Mouse (Mus musculus): ENCODE data around the gene Bcl7a. TPM values are rescaled to one million over a fixed set of nuclear protein-coding genes. Genes with fewer than 3 reads are reported as not detected.

Bcl7a gene
- 47.3 and 50.2 TPM in 2 replicates for polyA plus RNA-seq (2012; ENCODE audit: low replicate concordance)

DNA sequence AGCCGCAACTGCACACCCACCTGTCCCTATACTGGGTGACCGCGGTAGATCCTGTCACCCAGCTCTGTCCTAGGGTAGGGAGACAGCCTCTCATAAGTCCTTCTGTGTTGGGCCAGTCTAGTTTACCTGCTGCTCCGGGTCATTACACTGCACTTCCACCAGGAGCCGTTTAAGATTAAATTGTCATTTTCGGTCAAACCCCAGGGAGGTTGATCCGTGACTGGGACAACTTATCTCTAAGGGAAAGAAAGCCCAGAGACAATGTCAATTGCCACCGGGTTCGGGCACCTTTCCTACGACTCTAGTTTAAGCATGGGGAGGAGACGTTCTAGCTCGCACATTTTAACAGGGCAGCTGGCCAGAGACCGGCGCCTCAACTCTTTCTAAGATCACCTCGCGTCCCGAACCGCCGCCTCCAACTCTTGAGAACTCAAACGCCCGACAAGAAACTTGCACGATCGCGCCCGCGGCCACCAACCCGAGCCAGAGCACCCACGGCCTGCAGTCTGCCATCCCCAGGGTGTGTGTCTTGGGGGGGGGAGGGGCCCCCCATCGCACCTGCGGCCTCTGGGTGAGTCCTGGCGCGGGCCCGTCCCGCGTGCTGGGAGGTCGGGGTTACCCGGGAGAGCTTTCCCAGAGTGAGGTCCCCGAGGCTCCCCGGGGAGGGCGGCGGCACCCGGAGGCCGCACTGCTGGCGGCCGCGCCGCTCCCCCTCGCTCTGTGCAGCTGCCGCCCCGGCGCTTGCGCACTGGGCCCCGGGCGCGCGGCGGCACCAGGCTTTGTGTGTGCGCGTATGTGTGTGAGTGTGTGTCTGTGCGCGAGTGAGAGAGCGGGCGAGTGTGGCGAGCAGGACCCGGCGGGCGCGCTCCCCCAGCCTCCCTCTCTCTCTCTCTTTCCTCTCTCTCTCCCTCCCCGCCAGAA, at the start of gene Bcl7a:
Gene Bcl7a, plus strand, starts transcription at position 128 of the 921 bp plus-strand sequence.

DNA sequence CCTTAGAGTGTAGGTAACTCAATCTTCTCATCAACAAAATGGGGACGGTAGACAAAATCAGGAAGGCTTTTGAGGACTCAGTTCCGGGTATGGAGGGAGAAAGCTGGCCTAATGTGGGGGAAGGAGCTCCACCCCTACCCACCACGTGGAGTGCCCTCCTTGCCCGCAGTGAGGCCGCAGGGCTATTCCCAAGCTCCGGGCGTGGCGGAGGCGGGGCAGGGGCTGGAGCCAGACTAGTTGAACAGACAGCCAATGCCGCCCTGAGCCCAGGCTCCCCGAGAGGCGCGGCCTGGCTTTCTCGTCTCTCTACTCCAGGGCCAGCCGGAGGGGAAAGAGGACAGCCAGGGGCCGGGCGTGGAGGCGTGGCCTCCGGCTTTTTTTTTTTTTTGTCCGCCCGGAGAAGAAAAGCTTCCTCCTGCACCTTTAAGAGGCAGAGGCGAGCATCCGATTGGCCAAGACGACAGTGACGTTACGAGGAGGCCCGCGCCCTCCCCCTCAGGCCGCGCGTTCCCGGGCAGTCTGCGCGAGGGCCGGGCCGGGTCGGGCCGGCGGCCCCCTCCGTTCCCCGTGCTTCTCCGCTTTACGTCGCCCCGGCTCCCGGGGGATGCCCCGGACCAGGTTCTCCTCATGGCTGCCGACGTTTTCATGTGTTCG, 50.8 kb downstream of the Bcl7a start, which contains the start of gene Mlxip:
Gene Mlxip, plus strand, starts transcription at position 496 of the 654 bp plus-strand sequence.

Other genes starting within 250 kb of the Bcl7a start
- 64.9 and 110 TPM in 2 replicates for gene Rhof, start 211.1 kb upstream of the Bcl7a start, polyA plus RNA-seq (2012; ENCODE audit: low replicate concordance)
- gene Setd1b, start 201.6 kb upstream of the Bcl7a start, polyA plus RNA-seq (2012; ENCODE audit: low replicate concordance), result 104 and 197 TPM in 2 replicates
- gene Psmd9, start 174.4 kb upstream of the Bcl7a start, polyA plus RNA-seq (2012; ENCODE audit: low replicate concordance), result 30.9 and 58.3 TPM in 2 replicates
- not detected in 2 replicates for gene Hpd, start 161.1 kb upstream of the Bcl7a start, polyA plus RNA-seq (2012; ENCODE audit: low replicate concordance)
- 0.18 and 0.42 TPM in 2 replicates for gene Wdr66, start 91.7 kb upstream of the Bcl7a start, polyA plus RNA-seq (2012; ENCODE audit: low replicate concordance)
- 46.9 and 53.3 TPM in 2 replicates for gene Mlxip, start 51.0 kb downstream of the Bcl7a start, polyA plus RNA-seq (2012; ENCODE audit: low replicate concordance)
- gene Lrrc43, start 145.5 kb downstream of the Bcl7a start, polyA plus RNA-seq (2012; ENCODE audit: low replicate concordance), result not detected in 2 replicates
- gene Il31, start 145.7 kb downstream of the Bcl7a start, polyA plus RNA-seq (2012; ENCODE audit: low replicate concordance), result not detected in 2 replicates
- gene B3gnt4, start 166.6 kb downstream of the Bcl7a start, polyA plus RNA-seq (2012; ENCODE audit: low replicate concordance), result not detected in 2 replicates
- 3.1 and 9.1 TPM in 2 replicates for gene Diablo, start 180.3 kb downstream of the Bcl7a start, polyA plus RNA-seq (2012; ENCODE audit: low replicate concordance)
- 0.56 and 0.85 TPM in 2 replicates for gene Gm49027, start 181.7 kb downstream of the Bcl7a start, polyA plus RNA-seq (2012; ENCODE audit: low replicate concordance)
- 5.2 and 14.4 TPM in 2 replicates for gene Vps33a, start 229.2 kb downstream of the Bcl7a start, polyA plus RNA-seq (2012; ENCODE audit: low replicate concordance)

Data from hematopoietic multipotent progenitor cell, adult 10-12 weeks (in vitro differentiated cells).